30 mouse cellular contexts compared by ENCODE assay signal in genomic region chr3:155055231-155055916, GRCm38 (mm10). TPM values are rescaled to one million over a fixed set of nuclear protein-coding genes. Genes with fewer than 3 reads are reported as not detected.
DNase-seq lines count a peak whose midpoint lies in the region; ATAC-seq and TF ChIP-seq lines count a peak whose summit lies in the region.
"Had no signal": no experiment of that assay in that cellular context is flagged by ENCODE, and none has a peak within 500 bp of the region (broad histone marks: within the 10 kb centered on the region; RNA-seq: fewer than 3 reads in every experiment).

Gene Tnni3k (minus strand): TSS chr3:155055407.

- peak; percentile 27 to 48 for DNase-seq in heart, adult 9 months (ENCODE audit: low spot score in 2 of 2)
- no peak for DNase-seq in urinary bladder, postnatal 36 days (ENCODE audit: low spot score in 2 of 2)
- no peak for DNase-seq in hindbrain, postnatal 0 days (ENCODE audit: low spot score)
- no peak for DNase-seq in embryonic facial prominence, embryonic 10.5 days (ENCODE audit: low spot score)
- DNase-seq: adrenal gland, postnatal 36 days; cerebellum, adult 18-20 months; cerebellum, postnatal 25 days; embryo, embryonic 11 days; kidney, postnatal 4 days; liver, embryonic 13.5 days; right cerebral cortex, adult 18-20 months; spleen, adult 18-20 months; thymus, adult 18-20 months had no signal

- no peak for TF ChIP-seq CTCF in embryonic fibroblast, embryonic 13.5 days (IDR thresholded peaks at IDR 0.05; ENCODE audit: borderline replicate concordance, insufficient read depth, low read length)
- no peak for TF ChIP-seq CTCF in hindbrain, postnatal 0 days (IDR thresholded peaks at IDR 0.05; ENCODE audit: low read depth)

- peak within 1 kb of the TSS; percentile 100 for H3K27ac ChIP-seq in embryonic fibroblast, embryonic 13.5 days (ENCODE audit: insufficient read depth, low read length)
- peak within 1 kb of the TSS; percentile 88 for H3K27ac ChIP-seq in heart, embryonic 16.5 days (ENCODE audit: low read length)
- H3K27ac ChIP-seq in hindbrain, postnatal 0 days, result no peak within 1 kb of the TSS
- no peak within 1 kb of the TSS for H3K27ac ChIP-seq in embryonic facial prominence, embryonic 10.5 days (replicated peaks)
- H3K27ac ChIP-seq: embryonic facial prominence, embryonic 15.5 days; hindbrain, embryonic 14.5 days; kidney, embryonic 15.5 days; limb, embryonic 12.5 days; liver, embryonic 13.5 days; lung, embryonic 15.5 days; midbrain, embryonic 13.5 days; neural tube, embryonic 13.5 days had no signal

- WGBS in heart, embryonic 16.5 days, result 30% methylated on average over 6 of the region's 6 CpGs
- 75% methylated on average over 6 of the region's 6 CpGs for WGBS in hindbrain, postnatal 0 days
- WGBS in embryonic facial prominence, embryonic 10.5 days, result 75% methylated on average over 6 of the region's 6 CpGs

- no peak within 1 kb of the TSS for H3ac ChIP-seq in myocyte (ENCODE audit: control insufficient read depth, insufficient read length)

- peak; percentile 89 for ATAC-seq in heart, embryonic 16.5 days (replicated peaks; ENCODE audit: extremely low read depth, insufficient read depth, low FRiP score)
- no peak for ATAC-seq in hindbrain, postnatal 0 days
- ATAC-seq: activated CD4-positive, CD25-positive, alpha-beta regulatory T cell, adult 4 months; intestine, embryonic 16.5 days; midbrain, embryonic 13.5 days had no signal

- H3K9me3 ChIP-seq in heart, embryonic 16.5 days (replicated peaks; ENCODE audit: control insufficient read depth, low read length), result no peaks in the 10 kb centered on the region
- no peaks in the 10 kb centered on the region for H3K9me3 ChIP-seq in hindbrain, postnatal 0 days (ENCODE audit: low read length)
- H3K9me3 ChIP-seq in embryonic facial prominence, embryonic 10.5 days, result no peaks in the 10 kb centered on the region
- H3K9me3 ChIP-seq: embryonic facial prominence, embryonic 15.5 days; kidney, embryonic 15.5 days; limb, embryonic 12.5 days; liver, embryonic 13.5 days; lung, embryonic 15.5 days; midbrain, embryonic 13.5 days; neural tube, embryonic 13.5 days had no signal

- H3K4me2 ChIP-seq in heart, embryonic 16.5 days (ENCODE audit: low read depth, low read length), result peak within 1 kb of the TSS; percentile 69
- peak within 1 kb of the TSS; percentile 57 for H3K4me2 ChIP-seq in myocyte (ENCODE audit: low read depth)
- H3K4me2 ChIP-seq in hindbrain, postnatal 0 days (ENCODE audit: low read depth, low read length), result no peak within 1 kb of the TSS
- H3K4me2 ChIP-seq: embryonic facial prominence, embryonic 15.5 days; hindbrain, embryonic 14.5 days; kidney, embryonic 15.5 days; limb, embryonic 12.5 days; liver, embryonic 13.5 days; lung, embryonic 15.5 days; midbrain, embryonic 13.5 days; neural tube, embryonic 13.5 days had no signal

- H3K9ac ChIP-seq in heart, embryonic 16.5 days (ENCODE audit: low read length), result peak within 1 kb of the TSS; percentile 69
- no peak within 1 kb of the TSS for H3K9ac ChIP-seq in hindbrain, postnatal 0 days (replicated peaks; ENCODE audit: low read length)
- H3K9ac ChIP-seq: embryonic facial prominence, embryonic 15.5 days; hindbrain, embryonic 14.5 days; kidney, embryonic 15.5 days; limb, embryonic 12.5 days; liver, embryonic 13.5 days; lung, embryonic 15.5 days; midbrain, embryonic 13.5 days; neural tube, embryonic 13.5 days had no signal

- no peaks in the 10 kb centered on the region for H3K79me2 ChIP-seq in myocyte (ENCODE audit: control insufficient read depth, insufficient read depth)

- no peak for TF ChIP-seq POLR2A in embryonic fibroblast, embryonic 13.5 days (IDR thresholded peaks at IDR 0.05; ENCODE audit: low read depth, low read length)
- TF ChIP-seq POLR2A in myocyte (IDR thresholded peaks at IDR 0.05; ENCODE audit: insufficient read length, low read depth), result no peak

- H3K4me3 ChIP-seq in embryonic fibroblast, embryonic 13.5 days (ENCODE audit: insufficient read depth, low read length), result no peak within 1 kb of the TSS
- peak within 1 kb of the TSS; percentile 58 for H3K4me3 ChIP-seq in heart, embryonic 16.5 days (ENCODE audit: low read length)
- no peak within 1 kb of the TSS for H3K4me3 ChIP-seq in myocyte
- no peak within 1 kb of the TSS for H3K4me3 ChIP-seq in hindbrain, postnatal 0 days (ENCODE audit: low read length)
- H3K4me3 ChIP-seq in embryonic facial prominence, embryonic 10.5 days, result no peak within 1 kb of the TSS
- H3K4me3 ChIP-seq: embryonic facial prominence, embryonic 15.5 days; kidney, embryonic 15.5 days; limb, embryonic 12.5 days; liver, embryonic 13.5 days; lung, embryonic 15.5 days; midbrain, embryonic 13.5 days; neural tube, embryonic 13.5 days had no signal

- peaks cover 14% of the 10 kb centered on the region for H3K4me1 ChIP-seq in embryonic fibroblast, embryonic 13.5 days (ENCODE audit: control insufficient read depth, insufficient read depth, low read length)
- H3K4me1 ChIP-seq in heart, embryonic 16.5 days (ENCODE audit: control insufficient read depth, insufficient read depth, low read length), result peaks cover 7% of the 10 kb centered on the region; the same call in 1 of the 2 replicates
- no peaks in the 10 kb centered on the region for H3K4me1 ChIP-seq in hindbrain, postnatal 0 days (ENCODE audit: insufficient read depth, low read length)
- H3K4me1 ChIP-seq in embryonic facial prominence, embryonic 10.5 days, result no peaks in the 10 kb centered on the region
- H3K4me1 ChIP-seq: embryonic facial prominence, embryonic 15.5 days; kidney, embryonic 15.5 days; limb, embryonic 12.5 days; liver, embryonic 13.5 days; lung, embryonic 15.5 days; midbrain, embryonic 13.5 days; neural tube, embryonic 13.5 days had no signal

- H3K27me3 ChIP-seq in heart, embryonic 16.5 days (ENCODE audit: control insufficient read depth, insufficient read depth, low read length), result no peaks in the 10 kb centered on the region
- no peaks in the 10 kb centered on the region for H3K27me3 ChIP-seq in myocyte (ENCODE audit: control insufficient read depth, insufficient read depth, insufficient read length)
- no peaks in the 10 kb centered on the region for H3K27me3 ChIP-seq in hindbrain, postnatal 0 days (ENCODE audit: insufficient read depth, low read length)
- no peaks in the 10 kb centered on the region for H3K27me3 ChIP-seq in embryonic facial prominence, embryonic 10.5 days (replicated peaks; ENCODE audit: low read depth, poor library complexity, severe bottlenecking)
- H3K27me3 ChIP-seq: embryonic facial prominence, embryonic 15.5 days; kidney, embryonic 15.5 days; limb, embryonic 12.5 days; liver, embryonic 13.5 days; lung, embryonic 15.5 days; midbrain, embryonic 13.5 days; neural tube, embryonic 13.5 days had no signal

- no peaks in the 10 kb centered on the region for H3K36me3 ChIP-seq in heart, embryonic 16.5 days (ENCODE audit: control insufficient read depth, insufficient read depth)
- no peaks in the 10 kb centered on the region for H3K36me3 ChIP-seq in myocyte (ENCODE audit: control insufficient read depth, insufficient read depth)
- H3K36me3 ChIP-seq in hindbrain, postnatal 0 days (ENCODE audit: insufficient read depth, low read length), result no peaks in the 10 kb centered on the region
- H3K36me3 ChIP-seq in embryonic facial prominence, embryonic 10.5 days (replicated peaks), result no peaks in the 10 kb centered on the region
- H3K36me3 ChIP-seq: embryonic facial prominence, embryonic 15.5 days; kidney, embryonic 15.5 days; limb, embryonic 12.5 days; liver, embryonic 13.5 days; lung, embryonic 15.5 days; midbrain, embryonic 13.5 days; neural tube, embryonic 13.5 days had no signal

TF ChIP-seq in myocyte, 11 proteins besides CTCF, POLR2A, EP300 and RAD21:
- TF ChIP-seq MYOD1 (IDR thresholded peaks at IDR 0.05; ENCODE audit: control insufficient read depth in 1 of 3, insufficient read length in 2 of 3, low read depth in 2 of 3) (no peak), MYOG (IDR thresholded peaks at IDR 0.05; ENCODE audit: control insufficient read depth in 1 of 3, insufficient read depth in 1 of 3, insufficient read length in 2 of 3, low read depth in 2 of 3) (no peak), TCF3 (IDR thresholded peaks at IDR 0.05; ENCODE audit: insufficient read length, low read depth) (no peak), POLR2AphosphoS2 (IDR thresholded peaks at IDR 0.05; ENCODE audit: insufficient read length, low read depth) (no peak), CEBPB (IDR thresholded peaks at IDR 0.05; ENCODE audit: insufficient read depth, poor library complexity, severe bottlenecking) (no peak), USF1 (IDR thresholded peaks at IDR 0.05; ENCODE audit: low read depth) (no peak)

RNA-seq across cellular contexts. Expression of gene Tnni3k, which starts in this region (rescaled TPM):
- 0.74 and 3.2 TPM in 2 replicates for polyA plus RNA-seq in embryonic fibroblast, embryonic 13.5 days (2011; ENCODE audit: insufficient read length, low read depth, missing spikeins)
- polyA plus RNA-seq in heart, embryonic 16.5 days (2015; fragmentation: Nextera tagmentation; extraction: Ambion mirVana), result 72.1 and 72.5 TPM in 2 replicates
- 0.47 TPM for polyA plus RNA-seq in myocyte (2012; fragmentation: generic; extraction: Trizol)
- not detected in 2 replicates for total RNA-seq in hindbrain, postnatal 0 days (2014; rRNA removed)
- polyA plus RNA-seq in hindbrain, postnatal 0 days (2015; fragmentation: Nextera tagmentation; extraction: Ambion mirVana), result 0.05 and 0.13 TPM in 2 replicates
- not detected in 2 replicates for polyA plus RNA-seq in embryonic facial prominence, embryonic 10.5 days (2016; fragmentation: Nextera tagmentation; extraction: Ambion mirVana)
- total RNA-seq: adrenal gland, postnatal 36 days; gastrocnemius, adult 18-20 months had no signal
- polyA plus RNA-seq: activated CD4-positive, CD25-positive, alpha-beta regulatory T cell, adult 4 months; embryonic facial prominence, embryonic 15.5 days; forebrain, embryonic 11.5 days; gonadal fat pad, adult 2 months; intestine, embryonic 16.5 days; kidney, embryonic 15.5 days; limb, embryonic 12.5 days; liver, embryonic 13.5 days; neural tube, embryonic 13.5 days; stomach, embryonic 14.5 days; urinary bladder, adult 2 months had no signal

Comparison
In these comparisons a context has a peak if more than half of its experiments do, and no peak if none do; other contexts are left out.
1. RNA of gene Tnni3k (polyA plus RNA-seq): 72.1 to 72.5 TPM in heart, embryonic 16.5 days; 0.74 to 3.2 TPM in embryonic fibroblast, embryonic 13.5 days, 0.47 TPM in myocyte (single experiment), 0.05 to 0.13 TPM in hindbrain, postnatal 0 days and not detected in embryonic facial prominence, embryonic 10.5 days; every median in the first group is over 10 times any median in the second.
2. H3K27ac ChIP-seq: peak in embryonic fibroblast, embryonic 13.5 days (single experiment) and heart, embryonic 16.5 days (single experiment); none in hindbrain, postnatal 0 days (single experiment) and embryonic facial prominence, embryonic 10.5 days (single experiment).
3. DNase-seq: peak in heart, adult 9 months (2 of 2); none in urinary bladder, postnatal 36 days (0 of 2), hindbrain, postnatal 0 days (single experiment) and embryonic facial prominence, embryonic 10.5 days (single experiment).